Mouse (Mus musculus): ENCODE measurements around the gene Mbtps1. TPM values are rescaled to one million over a fixed set of nuclear protein-coding genes. Genes with fewer than 3 reads are reported as not detected.

Mbtps1 gene
- 10 to 100 TPM; 82.7 to 96.5 TPM for total RNA-seq (2021)
- 86.7 and 89.4 TPM in 2 replicates for polyA plus RNA-seq (2012; rRNA removed)
- long read RNA-seq, full-length matches to known transcripts, result 41 of 75 reads
- long read RNA-seq, partial matches to known transcripts, result 24 of 75 reads
- long read RNA-seq, other reads (novel, unspliced or antisense), result 10 of 75 reads

- DNase-seq, result peak; percentile 99
Observed at GRCm38 (mm10) chr8:119558603-119559401, at the start of gene Mbtps1. Mbtps1 (minus strand) TSS chr8:119558735.

DNA sequence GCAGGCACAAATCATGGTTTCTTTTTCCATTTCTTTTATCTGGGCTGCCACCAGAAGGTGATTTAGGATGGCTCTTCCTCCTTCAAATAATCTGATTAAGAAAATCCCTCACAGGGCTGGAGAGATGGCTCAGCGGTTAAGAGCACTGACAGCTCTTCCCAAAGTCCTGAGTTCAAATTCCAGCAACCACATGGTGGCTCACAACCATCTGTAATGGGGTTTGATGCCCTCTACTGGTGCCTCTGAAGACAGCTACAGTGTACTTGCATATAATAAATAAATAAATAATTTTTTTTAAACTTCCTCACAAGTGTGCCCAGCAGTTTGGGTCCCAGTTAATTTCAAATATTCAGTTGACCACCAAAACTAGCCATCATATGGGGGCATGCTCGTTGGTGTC is 47.7 kb upstream of the Mbtps1 start:
- no peak for DNase-seq

- DNase-seq, result peak; percentile 92
Observed at GRCm38 (mm10) chr8:119604996-119605395, 46.5 kb upstream of the Mbtps1 start, which contains the start of gene Taf1c. Taf1c (minus strand) TSS chr8:119605222.

GRCm38 (mm10) chr8:119604398-119604803 is 45.9 kb upstream of the Mbtps1 start:
- no peak for DNase-seq

- DNase-seq, result peak; percentile 46
Observed at GRCm38 (mm10) chr8:119603771-119604170, 45.2 kb upstream of the Mbtps1 start.

GRCm38 (mm10) chr8:119591456-119591855 is 32.9 kb upstream of the Mbtps1 start:
- no peak for DNase-seq

- DNase-seq, result no peak
Observed at GRCm38 (mm10) chr8:119590348-119590747, 31.8 kb upstream of the Mbtps1 start.

DNA sequence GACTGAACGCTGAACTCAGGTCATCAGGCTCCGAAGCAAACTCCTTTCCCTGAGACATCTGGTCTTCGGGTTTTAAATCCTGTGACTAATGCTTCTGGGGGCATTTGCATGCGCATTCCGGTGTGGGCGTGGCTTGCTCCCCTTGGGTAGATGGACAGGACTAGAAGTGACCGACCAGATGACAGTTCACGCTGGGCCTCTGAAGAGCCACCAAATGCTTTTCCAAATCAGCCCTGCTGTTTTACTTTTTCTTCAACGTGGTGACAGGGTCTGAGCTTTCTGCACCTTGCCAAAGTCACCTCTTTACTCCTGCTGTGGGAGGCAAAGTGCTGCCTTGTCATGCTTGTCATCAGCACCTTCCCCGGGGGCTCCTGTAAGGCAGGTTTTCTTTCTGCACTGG is 30.3 kb upstream of the Mbtps1 start:
- DNase-seq, result no peak

- no peak for DNase-seq
Observed at GRCm38 (mm10) chr8:119588321-119588720, 29.8 kb upstream of the Mbtps1 start.

GRCm38 (mm10) chr8:119585901-119586300 is 27.4 kb upstream of the Mbtps1 start:
- no peak for DNase-seq

GRCm38 (mm10) chr8:119580441-119581161 is 22.1 kb upstream of the Mbtps1 start:
- DNase-seq, result no peak

GRCm38 (mm10) chr8:119579096-119579495 is 20.6 kb upstream of the Mbtps1 start:
- DNase-seq, result no peak

DNA sequence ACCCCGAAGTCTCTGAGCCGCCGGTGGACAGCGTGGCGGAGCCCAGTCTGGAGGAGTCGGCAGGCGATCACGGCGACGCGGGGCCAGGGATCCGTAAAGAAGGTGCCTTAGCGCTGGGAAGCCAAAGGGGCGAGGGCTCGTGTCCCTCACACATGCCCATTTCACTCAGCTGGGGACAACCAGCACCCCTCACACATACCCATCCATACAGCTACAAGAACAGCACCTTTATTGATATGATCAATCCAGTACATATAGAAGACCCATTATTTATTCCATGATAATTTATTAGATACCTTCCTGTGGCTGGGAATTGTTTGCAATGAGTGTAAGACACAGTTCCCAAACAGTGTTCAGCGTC is 16.8 kb upstream of the Mbtps1 start:
- DNase-seq, result no peak

DNA sequence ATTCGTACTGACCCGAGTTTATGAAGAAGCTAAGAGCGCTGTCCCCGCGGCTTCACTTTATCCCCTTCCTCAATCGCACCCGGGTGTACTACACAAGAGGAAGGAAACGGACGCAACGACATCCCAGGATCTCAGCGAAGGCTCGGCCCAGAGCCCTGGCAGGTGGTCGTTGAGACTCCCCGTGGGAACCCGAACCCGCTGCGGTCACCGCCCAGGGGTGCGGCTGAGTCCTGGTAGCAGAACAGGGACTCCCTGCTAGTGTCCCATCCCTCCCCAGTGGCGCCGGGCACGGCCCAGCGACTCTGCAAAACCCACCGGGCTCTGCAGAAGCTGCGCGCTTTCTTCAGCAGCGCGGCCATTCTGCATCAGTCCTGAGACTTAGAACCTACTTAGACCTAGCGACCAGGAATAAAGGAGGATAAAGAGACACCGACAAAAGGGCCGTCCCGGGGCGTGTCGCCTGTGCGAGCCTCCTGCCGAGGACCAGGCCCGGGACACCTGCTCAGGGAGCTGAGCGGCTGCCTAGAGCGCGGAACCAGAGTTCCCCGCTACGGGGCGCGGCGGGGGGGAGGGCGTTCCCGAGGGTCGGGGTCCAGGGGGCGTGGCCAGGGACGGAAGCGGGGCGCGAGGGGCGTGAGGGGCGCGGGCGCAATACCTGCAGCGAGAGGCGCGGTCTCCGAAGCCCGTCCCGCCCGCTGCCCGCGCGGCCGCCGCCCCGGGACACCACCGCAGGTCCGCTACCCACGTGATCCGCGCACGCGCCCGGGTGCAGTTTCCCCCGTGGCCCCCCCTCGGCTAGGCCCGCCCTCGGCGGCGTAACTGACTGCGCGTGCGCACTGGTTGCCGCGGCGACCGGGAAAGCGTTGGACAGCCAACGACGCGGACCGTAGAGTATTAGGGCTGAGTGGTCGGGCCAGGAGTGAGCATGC is 16.2 kb upstream of the Mbtps1 start, which contains the start of the genes Hsdl1 and Dnaaf1:
TSS of gene Hsdl1 (minus strand) at position 747 of the 929 bp plus-strand sequence.
TSS of gene Dnaaf1 (plus strand) at position 799 of the 929 bp plus-strand sequence.
- DNase-seq, result peak; percentile 98

GRCm38 (mm10) chr8:119572411-119572810 is 13.9 kb upstream of the Mbtps1 start:
- no peak for DNase-seq

- no peak for DNase-seq
Observed at GRCm38 (mm10) chr8:119571135-119571534, 12.6 kb upstream of the Mbtps1 start.

GRCm38 (mm10) chr8:119569881-119570280 is 11.3 kb upstream of the Mbtps1 start:
- no peak for DNase-seq

- no peak for DNase-seq
Observed at GRCm38 (mm10) chr8:119568951-119569350, 10.4 kb upstream of the Mbtps1 start.

GRCm38 (mm10) chr8:119568251-119568650 is 9.7 kb upstream of the Mbtps1 start:
- DNase-seq, result no peak

DNA sequence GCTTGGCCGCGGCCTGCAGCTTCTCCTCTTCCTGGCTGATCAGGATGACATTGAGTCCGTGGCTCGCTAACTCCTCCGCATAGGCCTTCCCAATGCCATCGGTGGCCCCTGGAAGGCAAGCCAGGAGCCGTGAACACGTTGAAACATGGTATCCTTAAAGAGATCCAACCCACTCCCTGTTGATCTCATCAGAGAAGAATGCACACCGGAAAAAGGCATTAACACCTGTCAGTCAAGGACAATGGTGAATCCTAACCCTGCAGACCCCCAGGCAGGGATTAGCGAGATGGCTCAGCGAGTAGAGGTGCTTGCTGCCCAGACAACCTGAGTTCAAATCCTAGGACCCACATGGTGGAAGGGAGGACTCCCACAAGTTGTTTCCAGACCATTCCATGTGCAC is 7.8 kb upstream of the Mbtps1 start:
- no peak for DNase-seq

- no peak for DNase-seq
Observed at GRCm38 (mm10) chr8:119563849-119564251, 5.3 kb upstream of the Mbtps1 start.

- DNase-seq, result no peak
Observed at GRCm38 (mm10) chr8:119559402-119559720, 826 bp upstream of the Mbtps1 start.
